Mouse (Mus musculus) olfactory bulb, adult 2 months (tissue): Measurements from ENCODE around the gene Trub1. TPM values are rescaled to one million over a fixed set of nuclear protein-coding genes. Genes with fewer than 3 reads are reported as not detected.

Source experiments
- H3K27ac ChIP-seq: fragments of 200-500 bp; 2 replicates; pipeline ENCODE4 v1.5.1; 2012; ENCODE audit warnings: low read depth, low read length; ENCODE audit not compliant: insufficient read depth
- H3K4me1 ChIP-seq: fragments of 200-500 bp; 2 replicates; pipeline ENCODE4 v1.6.1; 2012; ENCODE audit warnings: low read length; ENCODE audit not compliant: control insufficient read depth, insufficient read depth
- H3K4me3 ChIP-seq: fragments of 200-500 bp; 2 replicates; pipeline ENCODE4 v1.5.1; 2012; ENCODE audit warnings: mild to moderate bottlenecking, low read depth, low read length, moderate library complexity; ENCODE audit not compliant: insufficient read depth
- CTCF ChIP-seq: fragments of 200-500 bp; IDR thresholded peaks from 2 replicates; pipeline ENCODE4 v1.5.1; 2012; ENCODE audit warnings: low read depth, mild to moderate bottlenecking, low read length, moderate library complexity; ENCODE audit not compliant: insufficient read depth
- POLR2A ChIP-seq: fragments of 200-500 bp; IDR thresholded peaks from 2 replicates; pipeline ENCODE4 v1.6.1; 2012; ENCODE audit warnings: mild to moderate bottlenecking, low read depth, low read length, moderate library complexity; ENCODE audit not compliant: insufficient read depth
- WGBS: fragments of 180-500 bp; shearing (Covaris S2); methylation state at CpG from one replicate; pipeline ENCODE4 v1.1.7; 2018; 5-methylcytosine and 5-hydroxymethylcytosine counted together
- polyA plus RNA-seq: library from polyadenylated mRNA; stranded (reverse); fragments of >200 nt; gene quantifications from 2 replicates; pipeline ENCODE4 v1.2.4, GENCODE M21; 2012; ENCODE audit warnings: low replicate concordance; ENCODE audit not compliant: missing spikeins, insufficient read depth, insufficient read length

Gene Trub1
- polyA plus RNA-seq, 1 experiment, result not detected

GRCm38 (mm10) chr19:57436586-57437021 lies 16.1 kb upstream of the Trub1 start:
- no peak overlapping the region for H3K4me3 ChIP-seq
- H3K27ac ChIP-seq, result no peak overlapping the region
- TF ChIP-seq CTCF, result no peak
- TF ChIP-seq POLR2A, result no peak
- no peaks in the 10 kb centered on the region for H3K4me1 ChIP-seq
- WGBS, result 79% methylated on average over 10 of the region's 10 CpGs

- TF ChIP-seq POLR2A (no peak), CTCF (no peak)
- H3K4me3 ChIP-seq, result no peak overlapping the region
- no peak overlapping the region for H3K27ac ChIP-seq
- H3K4me1 ChIP-seq, result no peaks in the 10 kb centered on the region
- 84% methylated on average over 7 of the region's 7 CpGs for WGBS
Measured at GRCm38 (mm10) chr19:57437042-57437441, 15.7 kb upstream of the Trub1 start.

DNA sequence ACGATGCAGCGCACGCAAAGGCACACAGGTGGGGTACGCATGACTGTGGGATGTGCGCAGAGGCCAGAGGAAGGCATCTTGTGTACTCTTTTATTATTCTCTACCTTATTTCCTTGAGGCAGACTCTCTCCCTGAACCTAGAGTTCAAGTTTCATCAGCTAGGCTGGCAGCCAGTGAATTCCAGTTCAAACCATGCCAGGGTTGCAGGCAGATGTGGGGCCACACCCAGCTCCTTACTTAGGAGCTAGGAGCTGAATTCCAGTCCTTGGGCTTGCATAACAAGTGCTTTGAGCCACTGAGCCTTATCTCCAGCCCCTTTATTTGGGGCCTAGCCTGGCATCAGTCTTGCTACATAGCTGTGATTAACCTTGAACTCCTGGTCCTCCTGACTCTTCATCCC lies 13.4 kb upstream of the Trub1 start:
- WGBS, result 98% methylated on average over 5 of the region's 5 CpGs
- no peaks in the 10 kb centered on the region for H3K4me1 ChIP-seq
- no peak overlapping the region for H3K4me3 ChIP-seq
- TF ChIP-seq POLR2A, result no peak
- TF ChIP-seq CTCF, result no peak
- no peak overlapping the region for H3K27ac ChIP-seq

DNA sequence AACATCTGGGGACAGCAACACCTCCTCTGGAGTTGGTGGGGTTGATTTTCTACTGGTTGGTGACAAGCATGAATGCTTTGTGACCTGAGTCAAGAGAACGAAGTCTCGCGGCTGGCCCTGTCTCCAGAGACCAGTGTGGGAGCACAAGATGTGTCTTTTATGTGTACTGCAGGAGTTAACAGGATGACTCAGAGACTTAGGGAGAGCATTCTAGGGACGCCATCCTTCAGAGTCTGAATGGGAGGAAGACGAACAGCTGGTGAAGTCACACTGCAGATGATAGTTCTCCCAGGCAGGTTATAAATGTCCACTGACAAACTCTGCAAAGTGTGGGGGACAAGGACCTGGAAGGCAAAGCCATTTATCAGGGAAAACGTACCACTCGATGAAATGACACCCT lies 11.2 kb upstream of the Trub1 start:
- H3K27ac ChIP-seq, result no peak overlapping the region
- 49% methylated on average over 7 of the region's 7 CpGs for WGBS
- no peak overlapping the region for H3K4me3 ChIP-seq
- H3K4me1 ChIP-seq, result no peaks in the 10 kb centered on the region
- no peak for TF ChIP-seq CTCF
- TF ChIP-seq POLR2A, result no peak

DNA sequence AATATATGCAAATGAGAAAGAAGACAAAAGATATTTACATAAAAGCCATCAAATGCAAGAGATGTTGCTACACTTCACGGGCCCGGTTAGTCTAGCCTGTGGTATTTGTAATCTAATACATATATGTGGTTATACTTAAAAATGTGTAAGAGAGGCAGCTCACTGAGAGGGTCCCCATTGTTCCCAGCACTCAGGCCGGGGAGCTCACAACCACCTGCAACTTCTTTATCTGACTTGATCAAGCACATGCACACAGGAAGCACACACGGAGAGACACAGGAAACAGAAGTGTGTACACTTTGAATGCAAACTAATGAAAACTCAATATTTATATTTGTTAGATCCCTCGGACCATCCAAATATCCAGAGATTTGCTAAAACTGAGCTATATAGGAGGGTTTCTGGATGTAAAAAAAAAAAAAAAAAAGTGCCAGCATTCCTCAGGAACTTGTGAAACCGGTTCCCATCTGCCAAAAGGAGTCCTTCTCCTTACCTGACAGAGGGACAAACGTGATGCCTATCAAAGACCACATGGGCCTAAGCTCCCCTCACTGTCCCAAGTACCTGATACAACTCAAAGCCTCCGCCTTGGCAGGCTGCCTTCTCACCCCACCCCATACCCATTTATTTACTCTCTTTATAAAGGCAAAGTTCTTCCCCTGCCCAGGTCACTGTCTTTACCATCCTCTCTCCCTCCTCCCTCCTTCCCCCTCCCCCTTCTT lies 9.6 kb upstream of the Trub1 start:
- H3K4me3 ChIP-seq, result no peak overlapping the region
- H3K27ac ChIP-seq, result no peak overlapping the region
- H3K4me1 ChIP-seq, result no peaks in the 10 kb centered on the region
- no peak for TF ChIP-seq POLR2A
- 78% methylated on average over 8 of the region's 8 CpGs for WGBS

- no peak overlapping the region for H3K4me3 ChIP-seq
- H3K27ac ChIP-seq, result no peak overlapping the region
- no peaks in the 10 kb centered on the region for H3K4me1 ChIP-seq
- WGBS, result 46% methylated on average over 5 of the region's 5 CpGs
- no peak for TF ChIP-seq POLR2A
- no peak for TF ChIP-seq CTCF
Measured at GRCm38 (mm10) chr19:57445049-57445448, 7.7 kb upstream of the Trub1 start.

GRCm38 (mm10) chr19:57450849-57451248 lies 1.9 kb upstream of the Trub1 start:
- Histone ChIP-seq H3K4me3 (no peak overlapping the region), H3K27ac (no peak overlapping the region), H3K4me1 (no peaks in the 10 kb centered on the region; the same call in 1 of the 2 replicates)
- WGBS, result 92% methylated on average over 1 of the region's 1 CpGs
- TF ChIP-seq CTCF (no peak), POLR2A (no peak)

DNA sequence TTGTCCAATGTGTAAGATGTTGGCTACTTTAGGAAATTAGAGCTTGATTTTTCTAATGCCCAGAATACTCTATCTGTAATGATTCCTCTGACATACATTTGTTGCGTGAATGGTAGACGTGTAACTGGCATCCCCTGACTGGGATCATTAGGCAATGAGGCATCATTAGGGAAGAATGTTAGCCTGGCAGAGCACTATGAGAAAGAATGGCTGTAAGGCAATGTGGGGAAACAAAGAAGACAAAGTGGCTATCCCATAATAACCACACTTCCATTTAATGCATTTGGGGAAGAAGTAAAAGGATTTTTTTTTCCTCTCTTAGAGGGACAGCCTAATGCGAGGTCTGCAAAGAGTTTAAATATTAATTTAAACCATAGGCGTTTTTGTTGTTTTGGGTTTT lies 950 bp upstream of the Trub1 start:
- H3K27ac ChIP-seq, result no peak overlapping the region
- no peak overlapping the region for H3K4me3 ChIP-seq
- no peak for TF ChIP-seq CTCF
- 67% methylated on average over 4 of the region's 4 CpGs for WGBS
- H3K4me1 ChIP-seq, result no peaks in the 10 kb centered on the region; the same call in 1 of the 2 replicates

GRCm38 (mm10) chr19:57453218-57453600 lies 497 bp downstream of the Trub1 start:
- TF ChIP-seq POLR2A, result no peak
- no peak for TF ChIP-seq CTCF
- no peak overlapping the region for H3K27ac ChIP-seq
- H3K4me1 ChIP-seq, result no peaks in the 10 kb centered on the region; the same call in 1 of the 2 replicates
- peak overlapping the region; percentile 97 for H3K4me3 ChIP-seq
- 4% methylated on average over 6 of the region's 6 CpGs for WGBS
